Mouse (Mus musculus): ENCODE data around the gene Prkch.

DNA sequence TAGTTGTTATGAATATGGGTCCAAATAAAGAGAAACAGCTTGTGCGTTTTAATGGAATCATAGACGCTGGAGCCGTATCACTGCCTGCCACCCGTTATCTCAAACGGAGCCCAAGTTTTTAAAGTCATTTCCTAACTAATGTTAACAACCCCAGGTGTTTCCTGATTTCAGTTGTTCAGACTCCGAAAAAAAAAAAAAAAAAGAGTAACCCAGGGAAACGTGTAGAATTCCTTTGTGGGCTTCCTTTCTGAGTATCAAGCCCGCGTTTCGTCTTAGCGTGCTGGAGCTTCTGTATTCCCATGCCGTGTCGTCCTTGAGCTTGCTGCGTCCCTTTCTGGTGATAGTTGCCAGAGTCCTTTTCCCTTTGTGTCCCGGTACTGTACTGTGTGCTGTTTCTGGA, 10.0 kb upstream of the Prkch start:
- TF ChIP-seq USF1 (IDR thresholded peaks at IDR 0.05; ENCODE audit: low read depth) (no peak), CTCF (IDR thresholded peaks at IDR 0.05; ENCODE audit: control insufficient read depth, insufficient read depth, insufficient read length) (no peak), MAX (IDR thresholded peaks at IDR 0.05) (no peak), MYOD1 (IDR thresholded peaks at IDR 0.05; ENCODE audit: control insufficient read depth, insufficient read length, low read depth) (no peak), CEBPB (IDR thresholded peaks at IDR 0.05; ENCODE audit: low read depth) (no peak), MYOG (IDR thresholded peaks at IDR 0.05; ENCODE audit: control insufficient read depth, extremely low read depth, insufficient read length) (no peak)
